Mouse (Mus musculus) urinary bladder, adult 2 months (tissue): ENCODE results near the gene Nrxn3. TPM values are rescaled to one million over a fixed set of nuclear protein-coding genes. Genes with fewer than 3 reads are reported as not detected.
A peak's percentile ranks its signal among the peaks of the same experiment; 100 is the strongest.

ENCODE experiments used
- DNase-seq: peaks from one replicate; pipeline ENCODE4 v3.0.0; 2022; ENCODE audit warnings: low spot score
- polyA plus RNA-seq: library from polyadenylated mRNA; depleted of rRNA; stranded (reverse); fragments of >200 nt; gene quantifications from 2 replicates; pipeline ENCODE4 v1.2.3, GENCODE M21; 2012

Nrxn3 gene
- polyA plus RNA-seq, 1 experiment, result 0.28 TPM

GRCm38 (mm10) chr12:89702931-89703330, 980.3 kb downstream of the Nrxn3 start:
- DNase-seq, result no peak

- no peak for DNase-seq
Observed at GRCm38 (mm10) chr12:89707913-89708312, 985.2 kb downstream of the Nrxn3 start.

- no peak for DNase-seq
Observed at GRCm38 (mm10) chr12:89710459-89710858, 987.8 kb downstream of the Nrxn3 start.

GRCm38 (mm10) chr12:89711791-89712190, 989.1 kb downstream of the Nrxn3 start:
- no peak for DNase-seq

GRCm38 (mm10) chr12:89719194-89720080, 996.8 kb downstream of the Nrxn3 start:
- DNase-seq, result no peak

- DNase-seq, result no peak
Observed at GRCm38 (mm10) chr12:89720945-89721344, 998.3 kb downstream of the Nrxn3 start.

- DNase-seq, result no peak
Observed at GRCm38 (mm10) chr12:89722462-89722861, 999.8 kb downstream of the Nrxn3 start.

- DNase-seq, result no peak
Observed at GRCm38 (mm10) chr12:89724048-89724447, 1001.4 kb downstream of the Nrxn3 start.

- DNase-seq, result no peak
Observed at GRCm38 (mm10) chr12:89742326-89742725, 1019.6 kb downstream of the Nrxn3 start.

GRCm38 (mm10) chr12:89742796-89743195, 1020.1 kb downstream of the Nrxn3 start:
- DNase-seq, result no peak

- DNase-seq, result no peak
Observed at GRCm38 (mm10) chr12:89764191-89765082, 1041.8 kb downstream of the Nrxn3 start.

- DNase-seq, result no peak
Observed at GRCm38 (mm10) chr12:89765179-89765578, 1042.5 kb downstream of the Nrxn3 start.

- DNase-seq, result no peak
Observed at GRCm38 (mm10) chr12:89788794-89789193, 1066.1 kb downstream of the Nrxn3 start.

- DNase-seq, result no peak
Observed at GRCm38 (mm10) chr12:89789981-89790380, 1067.3 kb downstream of the Nrxn3 start.

- no peak for DNase-seq
Observed at GRCm38 (mm10) chr12:89791829-89792228, 1069.2 kb downstream of the Nrxn3 start.

- DNase-seq, result no peak
Observed at GRCm38 (mm10) chr12:89794741-89795140, 1072.1 kb downstream of the Nrxn3 start.

GRCm38 (mm10) chr12:89808217-89808616, 1085.5 kb downstream of the Nrxn3 start:
- no peak for DNase-seq

GRCm38 (mm10) chr12:89810146-89810545, 1087.5 kb downstream of the Nrxn3 start:
- no peak for DNase-seq

GRCm38 (mm10) chr12:89811815-89812549, 1089.3 kb downstream of the Nrxn3 start:
- peak; percentile 20 for DNase-seq

- no peak for DNase-seq
Observed at GRCm38 (mm10) chr12:89812550-89813207, 1090.0 kb downstream of the Nrxn3 start.

GRCm38 (mm10) chr12:89813294-89813693, 1090.6 kb downstream of the Nrxn3 start:
- DNase-seq, result no peak
